Mouse (Mus musculus) frontal cortex, adult 2 months (tissue): Measurements from ENCODE around the gene Wwox. TPM values are rescaled to one million over a fixed set of nuclear protein-coding genes. Genes with fewer than 3 reads are reported as not detected.

Source experiments
- DNase-seq, 2 experiments: peaks; one replicate each; pipeline ENCODE4 v3.0.0; 2022; ENCODE audit warnings: low spot score in 1 of 2; ENCODE audit errors: extremely low spot score in 1 of 2
- polyA plus RNA-seq: library from polyadenylated mRNA; depleted of rRNA; stranded (reverse); fragments of >200 nt; gene quantifications from 2 replicates; pipeline ENCODE4 v1.2.3, GENCODE M21; 2012

The Wwox gene
- polyA plus RNA-seq, 1 experiment, result 17.9 TPM

DNA sequence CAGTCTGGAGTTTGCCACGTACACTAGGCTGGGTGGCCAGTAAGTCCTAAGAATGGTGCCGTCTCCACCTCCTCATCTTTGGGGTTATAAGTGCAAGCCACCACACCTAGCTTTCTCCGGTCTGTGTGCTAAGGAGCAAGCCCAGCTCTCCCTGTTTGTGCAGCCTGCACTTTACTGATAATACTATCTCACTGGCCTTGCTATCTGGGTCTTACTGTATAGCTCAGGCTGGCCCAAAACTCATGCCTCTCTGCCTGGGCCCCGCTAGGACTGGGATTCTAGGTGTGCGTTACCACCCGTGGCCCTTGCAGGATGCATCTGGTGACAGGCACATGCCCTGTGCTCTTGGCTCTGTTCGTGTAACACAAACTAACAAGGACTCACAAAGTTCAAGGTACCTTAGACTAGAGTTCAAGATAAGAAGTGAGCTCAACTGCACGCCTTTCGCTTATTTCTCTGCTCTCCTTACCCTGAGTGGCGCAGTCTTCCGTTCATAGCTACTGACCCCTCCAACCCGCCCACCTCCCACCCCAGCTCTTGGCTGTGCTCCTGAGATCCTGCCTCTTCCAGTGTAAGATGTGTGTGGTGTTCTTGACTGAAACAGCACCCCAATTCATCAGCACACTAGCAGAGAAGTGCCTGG lies 618.9 kb downstream of the Wwox start:
- no peak for DNase-seq

DNA sequence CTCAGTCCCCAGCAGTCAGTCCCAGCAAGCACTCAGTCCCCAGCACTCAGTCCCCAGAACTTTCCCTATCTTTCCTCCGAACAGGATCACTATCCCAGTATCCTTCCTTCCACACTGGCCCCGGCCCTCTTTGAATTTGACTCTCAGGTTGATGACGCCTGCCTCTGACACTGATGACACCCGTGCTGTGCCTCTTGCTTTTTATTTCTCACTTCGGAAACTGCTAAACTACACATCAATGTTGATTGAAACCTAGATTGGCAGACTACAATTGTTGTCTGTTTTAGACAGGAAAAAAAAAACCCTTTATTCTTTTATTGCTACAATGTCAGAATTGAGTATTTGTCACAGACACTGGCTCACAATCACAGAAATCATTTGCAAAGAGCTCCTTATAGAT lies 624.2 kb downstream of the Wwox start:
- DNase-seq, result no peak

DNA sequence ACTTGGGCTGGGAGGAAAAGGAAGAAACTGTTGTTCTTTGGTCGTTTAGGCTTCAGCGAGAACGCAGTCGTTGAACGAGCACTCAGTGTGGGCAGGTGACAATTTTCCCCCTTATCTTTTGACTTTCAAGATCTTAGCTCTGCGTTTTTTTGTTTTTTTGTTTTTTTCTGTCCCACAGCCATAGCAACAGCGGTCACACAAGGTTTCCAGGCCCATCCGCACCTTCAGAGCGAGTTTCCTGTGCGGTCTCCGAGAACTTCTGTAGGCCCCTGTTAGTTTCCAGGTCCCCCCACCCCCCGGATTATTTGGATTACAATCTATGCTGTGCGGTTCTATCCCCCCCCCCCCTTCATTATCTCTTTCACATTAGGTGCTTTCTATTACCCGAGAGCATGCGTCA lies 625.2 kb downstream of the Wwox start:
- no peak for DNase-seq

DNA sequence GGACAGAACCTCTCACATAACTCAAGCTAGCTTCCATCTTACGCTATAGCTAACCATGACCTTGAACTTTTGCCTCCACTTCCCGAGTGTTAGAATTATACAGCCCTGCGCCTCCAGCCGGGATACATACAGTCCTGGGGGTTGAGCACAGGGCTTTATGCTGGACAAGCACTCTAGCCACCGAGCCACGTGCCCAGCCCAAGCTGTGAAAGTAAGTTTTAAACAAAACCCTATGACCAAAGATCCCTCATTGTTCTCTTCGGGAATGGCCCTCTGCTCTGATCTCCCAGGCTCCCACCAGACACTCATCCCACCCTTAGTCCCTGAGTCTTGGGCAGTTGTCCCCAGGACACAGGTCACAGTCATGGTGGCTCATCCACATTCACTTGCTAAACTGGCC lies 625.9 kb downstream of the Wwox start:
- DNase-seq, result no peak

DNA sequence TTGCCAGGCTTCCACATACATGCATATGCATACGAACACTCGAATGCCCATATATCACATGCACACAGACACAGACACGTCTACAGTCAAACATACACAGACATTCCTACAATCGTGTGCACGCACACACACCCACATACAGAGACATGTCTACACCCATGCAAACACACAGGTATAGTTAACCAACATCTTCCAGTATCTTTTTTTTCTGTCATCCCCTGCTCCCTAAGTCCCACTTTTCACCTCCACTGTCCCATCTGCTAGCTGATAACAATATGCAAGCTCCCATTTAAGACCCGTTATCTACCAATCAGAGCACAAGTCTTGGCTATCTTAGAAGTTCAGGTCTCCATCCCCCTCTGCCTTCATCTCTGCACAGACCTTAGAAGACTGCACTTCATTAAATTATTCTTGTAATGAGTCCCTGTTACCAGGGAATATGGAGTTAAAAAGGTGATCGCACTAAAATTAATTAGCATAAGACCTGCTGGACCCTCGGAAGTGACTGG lies 627.1 kb downstream of the Wwox start:
- DNase-seq, result no peak

DNA sequence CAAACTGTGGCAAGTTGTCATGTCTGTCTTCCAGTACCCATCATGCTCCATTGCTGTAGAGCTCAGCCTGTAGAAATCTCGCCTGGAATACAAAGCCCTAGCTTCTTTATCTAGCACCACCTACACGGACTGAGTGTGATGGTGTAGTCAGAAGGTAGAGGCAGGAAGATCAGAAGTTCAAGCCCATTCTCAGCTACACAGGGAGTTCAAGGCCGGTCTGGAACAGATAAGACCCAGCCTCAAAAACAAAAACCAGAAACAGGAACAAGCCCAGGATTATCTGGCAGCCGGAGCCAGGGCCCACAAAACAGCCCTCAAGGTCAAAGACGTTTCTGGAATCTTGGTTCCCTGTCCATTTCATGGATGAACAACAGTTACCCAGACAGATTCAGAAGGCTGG lies 629.3 kb downstream of the Wwox start:
- DNase-seq, result no peak

DNA sequence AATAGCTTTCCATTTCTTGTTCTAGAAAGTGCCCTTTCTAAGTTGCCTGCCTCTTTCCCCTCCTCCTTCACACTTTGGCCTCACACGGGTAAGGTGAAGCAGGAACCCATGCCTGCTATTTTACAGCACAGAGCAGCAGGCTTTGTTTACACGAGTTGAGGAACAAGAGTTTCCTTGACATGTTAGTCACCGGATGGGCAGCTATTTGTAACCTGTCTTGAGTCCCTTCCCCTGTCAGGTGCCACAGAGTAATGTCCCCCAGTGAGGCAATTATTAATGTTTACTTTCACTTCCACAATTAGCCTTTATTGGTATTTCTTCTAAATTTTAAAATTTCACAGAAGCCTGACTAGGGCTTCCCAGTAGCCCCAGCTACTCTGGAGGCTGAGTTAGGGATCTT lies 630.8 kb downstream of the Wwox start:
- DNase-seq, result no peak

DNA sequence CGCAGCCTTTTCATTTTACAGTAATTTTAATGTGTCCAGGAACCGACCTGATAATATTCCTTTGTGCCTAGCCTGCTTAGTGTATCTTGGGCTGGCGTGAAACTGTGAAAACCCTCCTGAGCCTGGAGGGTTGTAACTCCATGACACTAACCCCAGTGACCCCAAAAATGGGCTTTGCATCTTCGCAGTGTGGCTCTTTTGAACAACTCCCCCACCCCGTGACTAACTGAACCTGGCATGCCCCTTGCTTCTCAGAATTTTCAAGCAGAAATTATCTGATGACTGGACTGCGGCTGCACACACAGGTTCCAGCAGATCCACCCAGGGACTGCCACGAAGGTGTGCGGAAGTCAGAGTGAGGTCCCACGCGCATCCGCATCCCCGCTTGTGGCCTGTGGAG lies 631.8 kb downstream of the Wwox start:
- no peak for DNase-seq

DNA sequence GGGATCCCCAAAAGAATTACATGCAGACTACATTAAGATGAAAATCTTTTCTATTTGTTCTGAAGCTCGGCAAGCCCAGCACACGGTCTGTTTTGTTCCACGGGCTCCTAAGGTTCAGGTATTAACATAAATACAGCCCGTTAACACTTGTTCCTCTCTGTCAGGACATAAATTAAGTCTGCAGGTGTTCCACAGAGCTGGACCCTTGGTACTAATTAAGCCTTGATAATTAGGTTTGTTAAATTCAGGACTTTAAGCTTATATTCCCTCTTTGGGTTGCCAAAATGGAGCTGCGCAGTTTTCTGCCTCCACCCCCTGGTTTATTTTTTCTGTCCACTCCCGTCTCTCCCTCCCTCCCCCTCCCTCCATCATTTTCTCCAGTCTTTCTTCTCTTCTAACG lies 638.8 kb downstream of the Wwox start:
- DNase-seq, result no peak

DNA sequence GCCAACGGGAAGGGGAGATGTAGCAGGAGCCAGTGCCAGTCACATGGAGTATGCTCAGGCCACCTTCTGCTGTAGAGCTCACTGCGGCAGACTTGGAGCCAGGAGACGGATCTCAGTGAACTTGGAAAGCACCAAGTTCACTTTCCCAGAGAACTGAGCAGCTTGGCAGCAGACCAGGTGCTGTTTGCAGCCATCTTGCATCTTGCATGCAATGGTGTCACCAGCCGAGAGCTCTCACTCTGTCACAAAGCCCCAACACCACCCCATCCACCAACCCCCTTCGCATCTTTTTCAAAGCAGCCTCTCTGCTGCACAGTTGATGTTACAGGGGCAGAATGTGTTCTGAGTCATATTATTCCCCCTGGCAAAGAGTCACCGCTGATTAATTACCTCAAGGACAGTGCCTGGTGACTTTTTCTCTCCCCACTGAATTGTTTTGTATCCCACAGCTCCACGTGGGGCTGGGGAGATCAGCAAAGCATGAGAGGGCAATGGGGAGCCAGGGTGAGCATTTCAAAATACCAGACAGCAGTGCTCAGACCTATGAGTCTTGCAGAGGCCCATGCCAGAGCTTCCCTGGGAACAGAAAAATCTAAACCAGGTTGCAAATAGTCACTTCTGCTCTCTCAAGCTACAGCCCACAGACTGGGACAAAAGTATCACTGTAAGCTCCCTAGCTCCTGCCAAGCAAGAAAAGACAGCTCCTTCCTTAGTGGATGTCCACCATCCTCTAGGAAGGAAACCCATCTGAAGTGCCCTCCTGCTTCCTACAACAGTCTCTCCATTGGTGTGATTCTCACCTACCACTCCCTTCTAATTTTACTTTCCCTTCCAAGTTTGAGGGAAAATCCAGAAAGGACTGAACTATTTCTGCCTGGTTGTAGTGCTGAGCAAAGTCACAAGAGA lies 642.1 kb downstream of the Wwox start:
- DNase-seq, result peak; percentile 9 to 25

DNA sequence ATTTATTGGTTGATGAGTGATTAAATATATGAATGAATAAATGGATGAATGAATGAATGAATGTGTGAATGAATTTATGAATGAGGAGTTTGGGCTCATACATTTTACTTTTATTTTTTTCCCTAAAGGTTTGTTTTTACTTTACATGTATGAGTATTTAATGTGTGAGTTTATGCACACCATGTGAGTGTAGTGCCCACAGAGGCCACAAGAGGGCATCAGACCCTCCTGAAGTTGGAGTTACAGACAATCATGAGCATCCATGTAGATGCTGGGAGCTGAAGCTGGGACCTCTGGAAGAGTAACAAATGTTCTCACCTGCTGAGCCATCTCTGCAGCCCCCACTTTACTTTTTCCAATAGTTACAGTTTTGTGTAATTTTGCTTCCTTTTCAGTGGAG lies 648.7 kb downstream of the Wwox start:
- DNase-seq, result no peak

DNA sequence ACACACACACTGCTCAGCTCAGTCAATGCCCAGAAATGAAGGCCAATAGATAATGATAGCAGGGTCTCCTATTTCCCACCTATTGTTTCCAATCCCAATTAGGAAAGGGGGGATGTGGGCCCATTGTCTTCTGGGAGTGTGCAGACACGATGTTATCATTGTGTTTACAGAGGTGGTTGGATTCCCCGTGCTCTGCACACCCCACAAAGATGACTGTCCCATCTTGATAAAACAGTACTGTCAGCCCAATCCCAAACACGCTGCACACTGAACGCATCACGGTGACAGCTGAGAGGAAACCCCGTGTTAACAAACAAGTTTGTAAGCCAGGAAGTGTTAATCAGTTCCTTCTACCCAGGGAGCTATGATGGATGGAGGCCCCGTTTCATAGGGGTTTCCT lies 650.3 kb downstream of the Wwox start:
- no peak for DNase-seq

DNA sequence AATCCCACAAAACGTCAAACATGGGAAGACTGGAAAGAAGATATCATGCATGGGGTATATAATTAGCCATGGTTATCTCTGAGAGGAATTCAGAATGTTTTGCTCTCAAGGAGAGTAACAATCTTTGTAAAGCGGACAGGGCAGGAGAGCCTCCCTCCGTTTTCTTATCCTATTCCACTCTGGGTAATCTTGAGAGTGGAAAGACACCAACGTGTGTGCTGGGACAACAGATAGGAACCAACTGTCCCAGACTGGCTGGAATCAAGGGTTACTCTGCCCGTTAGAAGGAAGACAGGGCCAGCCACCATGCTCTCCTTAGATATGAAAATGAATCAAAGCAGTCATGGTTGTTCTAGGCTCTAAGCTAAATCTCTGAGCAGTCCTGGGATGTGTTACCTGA lies 650.7 kb downstream of the Wwox start:
- no peak for DNase-seq

DNA sequence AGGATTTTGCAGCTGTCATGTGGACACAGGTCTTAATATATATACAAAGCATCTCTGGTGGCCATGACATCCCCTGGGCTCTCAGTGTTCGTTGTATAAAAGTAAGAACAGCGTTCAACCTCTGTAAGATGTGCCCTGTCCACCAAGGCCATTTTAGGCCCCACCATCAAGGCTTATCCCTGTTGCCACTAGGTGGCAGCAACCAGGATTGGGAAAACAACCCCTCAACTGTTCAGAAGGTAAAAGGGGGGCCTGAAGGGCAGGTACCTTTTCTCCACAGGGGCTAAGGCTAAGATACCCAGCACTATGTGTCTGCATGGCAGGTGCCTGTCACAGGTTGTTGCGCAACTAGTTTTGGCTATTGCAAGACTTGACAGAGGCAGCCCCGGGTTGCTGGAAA lies 656.1 kb downstream of the Wwox start:
- DNase-seq, result peak in 1 of 2 experiments; percentile 26

DNA sequence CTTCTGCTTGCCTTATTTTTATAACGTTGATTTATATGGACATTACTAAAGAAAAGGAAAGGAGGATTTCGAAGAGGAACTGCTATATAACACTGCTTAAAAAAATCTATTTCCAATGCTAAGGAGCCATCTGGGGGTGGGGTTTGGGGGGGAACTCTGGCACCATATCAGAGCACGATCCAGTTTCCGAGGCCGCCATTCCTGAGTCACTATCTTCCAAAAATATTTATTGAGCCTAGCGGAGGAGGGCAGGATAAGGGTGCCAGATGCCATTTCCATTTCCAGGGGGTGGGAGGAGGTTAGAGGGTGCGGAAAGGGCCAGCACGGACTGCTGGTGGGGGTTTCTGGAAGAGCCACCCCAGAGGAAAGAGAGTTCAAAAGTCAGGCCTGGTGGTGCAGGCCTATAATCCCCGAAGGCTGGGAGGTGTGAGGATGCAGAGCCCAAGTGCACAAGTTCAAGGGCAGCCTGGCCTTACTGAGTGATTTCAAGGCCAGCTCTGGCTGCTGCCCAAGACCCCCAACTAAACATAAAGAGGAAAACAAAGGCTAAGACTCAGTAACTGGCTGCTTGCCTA lies 658.6 kb downstream of the Wwox start:
- peak in 1 of 2 experiments; percentile 20 for DNase-seq

DNA sequence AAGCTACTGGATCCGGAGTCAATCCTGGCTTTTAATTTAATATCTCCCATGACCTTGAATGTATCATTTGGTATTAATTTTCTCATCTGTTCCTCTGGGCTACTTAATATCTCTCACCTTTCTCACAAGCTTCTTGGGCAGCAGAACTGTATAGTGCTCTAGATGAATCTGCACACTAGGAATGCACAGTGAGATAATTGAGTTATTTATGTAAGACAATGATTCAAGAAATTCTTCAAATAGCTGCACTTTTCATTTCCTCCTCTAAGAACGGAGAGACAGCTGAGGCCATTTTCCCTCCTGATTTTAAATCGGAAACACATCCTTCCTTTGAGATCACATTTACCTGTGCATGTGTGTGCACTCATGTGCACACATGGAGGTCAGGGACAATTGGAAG lies 669.9 kb downstream of the Wwox start:
- no peak for DNase-seq

DNA sequence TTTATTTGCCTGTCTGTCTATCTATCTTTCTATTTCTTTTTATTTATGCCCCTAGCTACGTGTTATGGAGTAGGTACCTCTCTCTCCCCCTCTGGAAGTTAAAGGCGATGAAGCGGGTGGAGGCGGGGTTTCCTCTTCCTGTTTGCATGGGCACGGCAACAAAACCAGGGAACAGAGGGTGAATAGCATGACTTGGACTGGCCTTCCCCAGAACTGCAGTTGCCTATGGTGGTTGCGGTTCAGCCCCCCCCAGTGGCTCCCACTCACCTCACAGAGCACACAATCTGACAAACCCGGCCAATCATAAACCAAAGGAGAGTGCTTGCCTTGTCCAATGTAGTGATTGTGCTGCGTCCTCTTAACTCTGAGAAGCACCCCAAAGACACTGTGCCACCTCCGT lies 671.0 kb downstream of the Wwox start:
- no peak for DNase-seq

DNA sequence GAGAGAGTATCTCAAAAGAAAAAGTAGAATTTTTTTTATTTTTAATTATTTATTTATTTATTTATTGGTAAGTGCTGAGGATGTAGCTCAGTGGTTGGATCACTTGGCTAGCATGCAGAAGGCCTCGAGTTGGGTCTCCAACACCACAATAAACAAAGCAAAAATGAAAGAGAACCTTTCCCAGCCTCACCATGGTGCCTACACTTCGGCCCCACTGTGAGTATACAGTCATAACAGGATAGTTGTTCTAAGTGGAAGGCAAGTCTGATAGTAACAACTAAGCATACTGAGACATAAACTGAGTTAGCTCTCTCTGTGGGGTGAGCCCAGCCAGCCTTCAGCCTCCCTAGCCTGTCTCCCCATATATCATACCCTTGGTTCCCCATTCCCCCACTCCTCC lies 672.6 kb downstream of the Wwox start:
- no peak for DNase-seq

DNA sequence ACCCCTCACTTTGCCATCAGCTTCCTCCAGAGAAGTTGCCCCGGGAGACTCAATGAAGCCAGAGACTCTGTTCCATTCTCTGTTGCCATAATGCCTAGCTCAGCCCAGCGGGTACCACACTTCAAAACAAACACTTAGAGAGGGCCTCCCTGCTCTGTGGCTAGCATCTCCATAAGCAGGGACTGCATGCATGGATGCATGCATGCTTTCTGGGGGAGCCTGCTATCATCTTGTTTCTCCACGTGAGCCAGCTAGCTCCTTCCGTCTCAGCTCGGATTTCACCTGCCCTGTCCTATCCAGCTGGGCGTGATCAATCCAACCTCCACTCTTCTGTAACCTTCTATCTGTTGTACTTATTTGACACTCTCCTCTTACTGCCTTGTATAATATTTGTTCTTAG lies 675.0 kb downstream of the Wwox start:
- DNase-seq, result no peak

DNA sequence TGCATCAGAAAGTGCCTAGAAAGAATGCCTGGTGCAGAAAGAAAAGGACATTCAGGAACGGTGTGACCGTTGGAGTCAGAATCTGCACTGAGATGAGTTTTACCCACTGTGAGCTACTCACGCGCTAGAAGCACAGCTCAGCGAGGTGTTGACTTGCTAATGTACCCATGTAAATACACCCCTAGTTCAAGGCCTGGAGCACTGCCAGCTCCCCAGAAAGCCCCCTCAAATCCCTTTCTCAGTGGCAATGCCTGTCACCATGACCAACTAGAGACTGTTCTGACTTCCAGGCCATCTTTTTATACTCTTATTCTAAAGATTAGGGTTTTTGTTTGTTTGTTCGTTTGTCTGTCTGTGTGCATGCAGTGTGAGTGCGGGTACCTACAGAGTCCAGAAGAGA lies 686.6 kb downstream of the Wwox start:
- DNase-seq, result no peak

DNA sequence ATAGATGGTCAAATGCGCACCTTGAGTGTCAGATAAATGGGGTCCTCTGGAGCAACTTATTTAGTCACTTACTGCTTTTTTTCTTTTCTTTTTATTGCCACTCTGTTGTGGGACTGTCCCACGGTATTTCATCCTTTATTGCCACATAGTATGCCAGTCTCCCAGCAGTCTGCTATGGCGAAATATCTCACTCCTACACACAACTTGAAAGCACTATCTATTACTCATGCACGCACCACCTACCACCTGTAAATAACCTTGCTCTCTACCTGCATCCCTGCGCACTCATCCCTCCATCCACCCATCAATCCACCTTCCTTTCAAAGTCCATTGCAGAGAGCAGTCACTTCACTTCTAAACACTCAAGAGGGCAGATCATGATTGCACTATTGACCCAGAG lies 687.2 kb downstream of the Wwox start:
- no peak for DNase-seq

DNA sequence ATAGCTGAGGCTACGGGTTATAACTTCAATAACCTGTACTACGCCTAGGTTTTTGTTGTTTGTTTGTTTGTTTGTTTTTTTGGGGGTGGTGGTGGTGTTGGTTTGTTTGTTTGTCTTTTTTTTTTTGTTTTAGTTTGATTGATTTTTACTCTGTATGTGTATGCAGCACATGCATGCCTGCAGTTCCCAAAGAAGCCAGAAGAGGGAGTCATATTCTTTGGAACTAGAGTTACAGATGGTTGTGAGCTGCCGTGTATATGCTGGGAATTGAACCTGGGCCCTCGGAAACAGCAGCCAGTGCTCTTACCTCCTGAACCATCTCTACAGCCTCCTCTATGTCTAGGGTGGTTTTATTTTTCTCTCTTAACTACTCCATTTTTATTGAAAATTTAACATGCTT lies 689.9 kb downstream of the Wwox start:
- DNase-seq, result no peak
